Mouse (Mus musculus) E14TG2a.4 (cell line): ENCODE data around the gene Zfyve28.

Experiments used
- H3K27me3 ChIP-seq: 2 replicates; pipeline ENCODE4 v1.6.1; 2014; ENCODE audit warnings: low read length, control low read depth; ENCODE audit not compliant: insufficient read depth
- H3K36me3 ChIP-seq: 2 replicates; pipeline ENCODE4 v1.6.1; 2014; ENCODE audit warnings: low read length, control low read depth; ENCODE audit not compliant: insufficient read depth
- H3K4me1 ChIP-seq: replicated peaks from 2 replicates; pipeline ENCODE4 v1.6.1; 2014; ENCODE audit warnings: low read depth, low read length, control low read depth
- H3K4me3 ChIP-seq: replicated peaks from 2 replicates; pipeline ENCODE4 v1.5.1; 2014; ENCODE audit warnings: mild to moderate bottlenecking, low read length
- H3K9me3 ChIP-seq: 2 replicates; pipeline ENCODE4 v1.6.1; 2014; ENCODE audit warnings: low read length, control low read depth
- CTCF ChIP-seq: conservative IDR thresholded peaks from 2 replicates; pipeline ENCODE4 v1.5.1; 2014; ENCODE audit warnings: low read length
- NANOG ChIP-seq: IDR thresholded peaks from 2 replicates; pipeline ENCODE4 v1.6.1; 2014; ENCODE audit warnings: borderline replicate concordance, low read length, mixed read lengths
- POU5F1 ChIP-seq: IDR thresholded peaks from 2 replicates; pipeline ENCODE4 v1.6.1; 2014; ENCODE audit warnings: low read length, borderline replicate concordance

The Zfyve28 gene

GRCm38 (mm10) chr5:34216025-34216424 lies 72.2 kb downstream of the Zfyve28 start:
- TF ChIP-seq CTCF (no peak), POU5F1 (no peak), NANOG (no peak)
- H3K4me1 ChIP-seq = 0 out of 2 replicates have a peak, but pooled peaks cover 2% of the 10 kb centered on the region
- H3K27me3 ChIP-seq = no peaks in the 10 kb centered on the region
- no peaks in the 10 kb centered on the region for H3K9me3 ChIP-seq
- peaks cover 40% of the 10 kb centered on the region for H3K36me3 ChIP-seq
- H3K4me3 ChIP-seq = no peak overlapping the region

- peaks cover 34% of the 10 kb centered on the region for H3K36me3 ChIP-seq
- TF ChIP-seq POU5F1 = no peak
- no peak for TF ChIP-seq NANOG
- TF ChIP-seq CTCF = no peak
- H3K9me3 ChIP-seq = no peaks in the 10 kb centered on the region
- H3K4me1 ChIP-seq = 0 out of 2 replicates have a peak, but pooled peaks cover 3% of the 10 kb centered on the region
- no peaks in the 10 kb centered on the region for H3K27me3 ChIP-seq
- no peak overlapping the region for H3K4me3 ChIP-seq
Observed at GRCm38 (mm10) chr5:34213659-34214058, 74.6 kb downstream of the Zfyve28 start.

GRCm38 (mm10) chr5:34210279-34210678 lies 78.0 kb downstream of the Zfyve28 start:
- H3K27me3 ChIP-seq = no peaks in the 10 kb centered on the region
- no peak overlapping the region for H3K4me3 ChIP-seq
- peaks cover 25% of the 10 kb centered on the region for H3K4me1 ChIP-seq
- peaks cover 16% of the 10 kb centered on the region for H3K36me3 ChIP-seq
- no peaks in the 10 kb centered on the region for H3K9me3 ChIP-seq
- TF ChIP-seq NANOG = no peak
- peak; percentile 97 for TF ChIP-seq CTCF
- TF ChIP-seq POU5F1 = no peak

- Histone ChIP-seq H3K27me3 (no peaks in the 10 kb centered on the region), H3K9me3 (no peaks in the 10 kb centered on the region), H3K36me3 (peaks cover 6% of the 10 kb centered on the region), H3K4me3 (no peak overlapping the region), H3K4me1 (peaks cover 25% of the 10 kb centered on the region)
- TF ChIP-seq CTCF = no peak
- no peak for TF ChIP-seq POU5F1
- no peak for TF ChIP-seq NANOG
Observed at GRCm38 (mm10) chr5:34207503-34207902, 80.7 kb downstream of the Zfyve28 start.

- peaks cover 22% of the 10 kb centered on the region for H3K4me1 ChIP-seq
- no peak for TF ChIP-seq CTCF
- no peak for TF ChIP-seq NANOG
- TF ChIP-seq POU5F1 = no peak
- H3K36me3 ChIP-seq = no peaks in the 10 kb centered on the region
- no peaks in the 10 kb centered on the region for H3K27me3 ChIP-seq
- no peak overlapping the region for H3K4me3 ChIP-seq
- no peaks in the 10 kb centered on the region for H3K9me3 ChIP-seq
Observed at GRCm38 (mm10) chr5:34205788-34206187, 82.5 kb downstream of the Zfyve28 start.

GRCm38 (mm10) chr5:34204911-34205310 lies 83.3 kb downstream of the Zfyve28 start:
- Histone ChIP-seq H3K27me3 (no peaks in the 10 kb centered on the region), H3K36me3 (no peaks in the 10 kb centered on the region), H3K4me1 (peaks cover 22% of the 10 kb centered on the region), H3K9me3 (no peaks in the 10 kb centered on the region), H3K4me3 (no peak overlapping the region)
- no peak for TF ChIP-seq POU5F1
- no peak for TF ChIP-seq CTCF
- TF ChIP-seq NANOG = no peak

- Histone ChIP-seq H3K4me3 (no peak overlapping the region), H3K27me3 (peaks cover 8% of the 10 kb centered on the region; the same call in 1 of the 2 replicates), H3K9me3 (no peaks in the 10 kb centered on the region), H3K4me1 (peaks cover 18% of the 10 kb centered on the region), H3K36me3 (peaks cover 3% of the 10 kb centered on the region; the same call in 1 of the 2 replicates)
- TF ChIP-seq POU5F1 (no peak), CTCF (no peak), NANOG (no peak)
Observed at GRCm38 (mm10) chr5:34202006-34202405, 86.2 kb downstream of the Zfyve28 start.

- H3K4me1 ChIP-seq = peaks cover 12% of the 10 kb centered on the region
Observed at GRCm38 (mm10) chr5:34201396-34201795, 86.9 kb downstream of the Zfyve28 start.

GRCm38 (mm10) chr5:34198615-34199014 lies 89.6 kb downstream of the Zfyve28 start:
- H3K36me3 ChIP-seq = peaks cover 5% of the 10 kb centered on the region; the same call in 1 of the 2 replicates
- H3K9me3 ChIP-seq = no peaks in the 10 kb centered on the region
- H3K27me3 ChIP-seq = peaks cover 10% of the 10 kb centered on the region; the same call in 1 of the 2 replicates
- H3K4me3 ChIP-seq = no peak overlapping the region
- 0 out of 2 replicates have a peak, but pooled peaks cover 3% of the 10 kb centered on the region for H3K4me1 ChIP-seq
- TF ChIP-seq NANOG = no peak
- TF ChIP-seq POU5F1 = no peak
- no peak for TF ChIP-seq CTCF

More at GRCm38 (mm10) chr5:34201396-34201795, 86.9 kb downstream of the Zfyve28 start:
- Histone ChIP-seq H3K9me3 (no peaks in the 10 kb centered on the region), H3K4me3 (no peak overlapping the region), H3K36me3 (peaks cover 5% of the 10 kb centered on the region; the same call in 1 of the 2 replicates), H3K27me3 (peaks cover 10% of the 10 kb centered on the region; the same call in 1 of the 2 replicates)
- TF ChIP-seq POU5F1 = no peak

- Histone ChIP-seq H3K4me1 (0 out of 2 replicates have a peak, but pooled peaks cover 3% of the 10 kb centered on the region), H3K27me3 (peaks cover 14% of the 10 kb centered on the region), H3K36me3 (peaks cover 5% of the 10 kb centered on the region; the same call in 1 of the 2 replicates), H3K9me3 (no peaks in the 10 kb centered on the region), H3K4me3 (no peak overlapping the region)
- TF ChIP-seq POU5F1 = no peak
- TF ChIP-seq CTCF = no peak
- TF ChIP-seq NANOG = no peak
Observed at GRCm38 (mm10) chr5:34197243-34197642, 91.0 kb downstream of the Zfyve28 start.
